26 mouse cellular contexts compared by ENCODE assay signal in the genomic region with DNA sequence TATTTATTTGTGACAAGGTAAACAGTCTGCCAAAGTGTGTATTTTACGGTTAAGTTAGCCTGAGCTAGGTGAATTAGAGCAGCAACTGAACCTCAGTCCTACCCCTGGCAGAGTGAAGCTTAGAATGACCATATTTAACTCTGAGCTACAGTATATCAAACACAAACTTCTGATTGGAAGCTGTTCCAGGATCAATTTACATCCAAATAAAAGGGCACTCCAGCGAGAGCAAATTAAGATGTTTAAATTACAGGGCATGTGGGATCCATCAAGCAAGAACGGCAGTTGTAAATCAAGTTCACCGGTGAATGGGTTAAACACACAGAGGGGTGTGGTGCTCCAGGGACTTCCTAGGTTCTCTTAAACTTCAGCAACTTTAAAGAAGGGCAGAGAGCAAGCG. TPM values are rescaled to one million over a fixed set of nuclear protein-coding genes. Genes with fewer than 3 reads are reported as not detected.
A peak's percentile ranks its signal among the peaks of the same experiment; 100 is the strongest.
DNase-seq lines count a peak whose midpoint lies in the region; ATAC-seq lines count a peak whose summit lies in the region.
"Had no signal": no experiment of that assay in that cellular context is flagged by ENCODE, and none has a peak within 500 bp of the region (broad histone marks: within the 10 kb centered on the region; RNA-seq: fewer than 3 reads in every experiment).

No protein-coding gene starts in this region.

- ATAC-seq in kidney, embryonic 15.5 days (replicated peaks; ENCODE audit: low FRiP score): peak; percentile 82
- ATAC-seq in limb, embryonic 15.5 days (ENCODE audit: insufficient number of reproducible peaks, low FRiP score, low TSS enrichment, low read depth): no peak
- ATAC-seq: forebrain, embryonic 14.5 days; liver, postnatal 0 days; midbrain, embryonic 13.5 days had no signal

- H3K36me3 ChIP-seq in kidney, embryonic 15.5 days: no peaks in the 10 kb centered on the region
- no peaks in the 10 kb centered on the region for H3K36me3 ChIP-seq in limb, embryonic 15.5 days
- H3K36me3 ChIP-seq: G1E; heart, embryonic 10.5 days; hindbrain, embryonic 10.5 days; midbrain, embryonic 13.5 days; neural tube, embryonic 13.5 days had no signal

- H3K27ac ChIP-seq in kidney, embryonic 15.5 days: no peak overlapping the region
- H3K27ac ChIP-seq in limb, embryonic 15.5 days: no peak overlapping the region
- H3K27ac ChIP-seq: heart, embryonic 10.5 days; hindbrain, embryonic 10.5 days; layer of hippocampus, adult 2 months; midbrain, embryonic 13.5 days; neural tube, embryonic 13.5 days had no signal

- no peak overlapping the region for H3K9ac ChIP-seq in kidney, embryonic 15.5 days
- no peak overlapping the region for H3K9ac ChIP-seq in limb, embryonic 15.5 days
- H3K9ac ChIP-seq: liver, postnatal 0 days; midbrain, embryonic 13.5 days; neural tube, embryonic 13.5 days had no signal

- no peak overlapping the region for H3K4me3 ChIP-seq in kidney, embryonic 15.5 days (replicated peaks)
- no peak overlapping the region for H3K4me3 ChIP-seq in limb, embryonic 15.5 days
- H3K4me3 ChIP-seq: erythroblast, embryonic 14.5 days; heart, embryonic 10.5 days; hindbrain, embryonic 10.5 days; layer of hippocampus, adult 2 months; midbrain, embryonic 13.5 days; neural tube, embryonic 13.5 days had no signal

- H3K4me1 ChIP-seq in kidney, embryonic 15.5 days: peaks cover 21% of the 10 kb centered on the region
- H3K4me1 ChIP-seq in limb, embryonic 15.5 days: peaks cover 19% of the 10 kb centered on the region; the same call in 1 of the 2 replicates
- H3K4me1 ChIP-seq: midbrain, embryonic 13.5 days had no signal

- no peaks in the 10 kb centered on the region; the same call in 1 of the 2 replicates for H3K27me3 ChIP-seq in kidney, embryonic 15.5 days
- peaks cover 19% of the 10 kb centered on the region for H3K27me3 ChIP-seq in limb, embryonic 15.5 days

- DNase-seq in kidney, adult 8-10 months: no peak
- peak; percentile 43 for DNase-seq in embryo, embryonic 11.5 days (ENCODE audit: low read depth, low spot score)
- DNase-seq in forelimb bud, embryonic 11.5 days (ENCODE audit: low read depth, low spot score): peak; percentile 82
- DNase-seq in spleen, adult 18-20 months: no peak
- DNase-seq in layer of hippocampus, postnatal 14 days (ENCODE audit: low spot score in 2 of 2): no peak
- DNase-seq in right cerebral cortex, postnatal 4 days: no peak
- DNase-seq: cerebellum, adult 18-20 months; cerebellum, postnatal 36 days; gastrocnemius, postnatal 36 days; kidney, postnatal 10 days; liver; liver, postnatal 0 days; lung, postnatal 10 days; right cerebral cortex, postnatal 25 days; thymus, postnatal 14 days had no signal

- H3K4me2 ChIP-seq in kidney, embryonic 15.5 days: peak overlapping the region; percentile 12; the same call in 1 of the 2 replicates
- H3K4me2 ChIP-seq in limb, embryonic 15.5 days: peak overlapping the region; percentile 14; the same call in 1 of the 2 replicates
- H3K4me2 ChIP-seq: midbrain, embryonic 13.5 days; neural tube, embryonic 13.5 days had no signal

- 11% methylated on average over 5 of the region's 5 CpGs for WGBS in kidney, embryonic 15.5 days
- 7% methylated on average over 5 of the region's 5 CpGs for WGBS in limb, embryonic 15.5 days

- no peaks in the 10 kb centered on the region for H3K9me3 ChIP-seq in kidney, embryonic 15.5 days (replicated peaks)
- no peaks in the 10 kb centered on the region for H3K9me3 ChIP-seq in limb, embryonic 15.5 days
- H3K9me3 ChIP-seq: G1E; heart, embryonic 10.5 days; hindbrain, embryonic 10.5 days; midbrain, embryonic 13.5 days; neural tube, embryonic 13.5 days had no signal

RNA-seq across cellular contexts. Expression of gene Frzb, which starts 42.7 kb away (rescaled TPM):
- 24.6 and 26.1 TPM in 2 replicates for polyA plus RNA-seq in kidney, embryonic 15.5 days (2015; fragmentation: Nextera tagmentation; extraction: Ambion mirVana)
- polyA plus RNA-seq in limb, embryonic 15.5 days (2015; fragmentation: Nextera tagmentation; extraction: Ambion mirVana): 9.0 and 11.2 TPM in 2 replicates
- 10 to 100 TPM; 24.4 to 25.5 TPM for total RNA-seq in layer of hippocampus, postnatal 14 days (2021)
- total RNA-seq: megakaryocyte progenitor cell, adult 5-6 weeks had no signal
- polyA plus RNA-seq: erythroblast, embryonic 14.5 days had no signal

Comparison
In these comparisons a context has a peak if more than half of its experiments do, and no peak if none do; other contexts are left out.
1. DNase-seq: peak in embryo, embryonic 11.5 days (single experiment) and forelimb bud, embryonic 11.5 days (single experiment); none in kidney, adult 8-10 months (0 of 2), spleen, adult 18-20 months (0 of 2), layer of hippocampus, postnatal 14 days (0 of 2) and right cerebral cortex, postnatal 4 days (single experiment).